Mouse (Mus musculus) central nervous system, embryonic 11.5 days (tissue): ENCODE data around the gene Bbs5. TPM values are rescaled to one million over a fixed set of nuclear protein-coding genes. Genes with fewer than 3 reads are reported as not detected.

Experiments
- polyA plus RNA-seq: library from polyadenylated mRNA; depleted of rRNA; stranded (reverse); fragments of >200 nt; gene quantifications from 2 replicates; pipeline ENCODE4 v1.2.3, GENCODE M21; 2012; rRNA removed

The Bbs5 gene
- polyA plus RNA-seq: 14.1 and 26.3 TPM in 2 replicates

DNA sequence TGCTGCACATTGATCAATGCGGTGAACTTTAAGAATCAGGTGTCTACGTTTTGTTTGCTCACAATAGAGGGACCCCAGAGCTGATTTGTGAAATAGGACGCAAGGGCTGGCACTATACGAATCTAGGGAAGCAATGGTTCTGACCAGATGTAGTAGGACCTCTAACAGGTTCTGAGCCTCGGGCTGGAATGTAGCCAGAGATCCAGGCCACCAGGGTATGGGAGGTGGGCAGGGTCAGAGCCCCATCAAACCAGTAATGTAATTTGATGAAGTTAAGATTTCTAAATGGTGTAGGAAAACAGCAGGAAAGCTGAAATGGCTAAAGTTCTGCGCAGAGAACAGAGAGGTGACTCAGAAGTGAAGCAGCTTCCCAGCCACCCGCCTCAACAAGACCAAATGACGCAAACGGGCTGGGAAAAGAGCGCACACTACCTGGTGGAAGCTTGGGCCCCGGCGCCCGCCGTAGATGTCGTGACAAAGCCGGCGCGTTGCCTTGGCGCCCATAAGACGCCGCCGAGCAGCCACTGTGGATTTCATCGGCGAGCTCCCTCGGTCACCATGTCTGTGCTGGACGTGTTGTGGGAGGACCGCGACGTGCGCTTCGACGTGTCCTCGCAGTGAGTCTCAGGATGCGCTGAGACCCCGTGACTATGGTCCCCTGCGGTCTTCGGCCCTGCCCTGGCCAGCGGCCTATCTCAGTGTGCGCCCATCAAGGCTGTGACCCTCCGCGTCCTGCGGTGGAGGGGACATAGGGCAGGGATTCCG, at the start of gene Bbs5:
Bbs5 (plus strand) TSS at position 446 of the 765 bp plus-strand sequence.

DNA sequence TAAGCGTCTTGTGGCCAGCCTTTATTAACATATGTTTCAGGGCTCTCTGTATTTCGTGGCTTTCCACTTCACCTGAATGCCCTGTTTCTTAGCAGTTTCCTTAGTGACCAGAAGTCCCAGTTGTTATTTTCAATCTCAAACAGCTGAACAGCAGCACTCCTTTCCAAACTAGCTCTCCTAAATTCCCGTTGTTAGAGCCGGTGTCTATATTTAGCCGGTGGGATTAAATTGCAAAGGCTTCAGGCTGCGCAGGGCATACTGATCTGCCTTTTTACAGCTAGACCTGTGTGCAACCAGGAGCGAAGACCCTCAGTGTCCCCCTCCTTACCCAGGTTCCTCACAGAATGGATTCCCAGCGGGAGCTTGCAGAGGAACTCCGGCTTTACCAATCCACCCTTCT, 22.9 kb downstream of the Bbs5 start, which contains the start of gene Klhl41:
Klhl41 (plus strand) TSS at position 268 of the 400 bp plus-strand sequence.

DNA sequence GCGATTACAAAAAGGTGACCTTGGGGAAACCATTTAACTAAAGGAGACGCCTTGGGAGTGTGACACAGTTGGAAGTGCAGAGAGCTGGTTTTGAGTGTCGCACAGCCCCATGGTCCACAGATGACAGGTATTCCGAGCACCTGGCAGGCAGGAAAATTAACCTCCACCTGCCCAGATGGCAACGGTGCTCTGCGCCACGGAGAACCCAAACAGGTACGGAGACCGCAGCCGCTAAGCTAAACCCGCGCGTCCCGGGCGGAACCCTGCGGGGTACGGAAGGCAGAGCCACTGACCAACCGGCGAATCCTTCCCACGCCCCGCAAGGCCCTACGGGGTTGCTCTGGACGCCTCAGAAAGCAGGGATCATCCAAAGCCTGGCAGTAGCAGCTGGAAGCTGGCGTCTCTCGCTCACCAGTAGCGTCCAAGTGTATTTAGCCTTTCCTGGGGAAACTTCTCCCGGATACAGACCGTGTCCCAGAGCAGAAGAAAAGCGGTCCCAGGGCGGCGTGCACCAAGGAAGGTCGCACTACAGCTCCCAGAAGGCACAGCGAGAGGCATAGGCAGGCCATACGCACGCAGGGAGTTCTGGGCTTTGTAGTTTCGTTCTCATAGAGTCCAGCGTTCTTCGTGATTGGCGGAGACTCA, 66.1 kb downstream of the Bbs5 start, which contains the start of gene Fastkd1:
Fastkd1 (minus strand) TSS at position 536 of the 645 bp plus-strand sequence.

Other genes with a start within 250 kb of the Bbs5 start
- gene Lrp2, start 61.1 kb upstream of the Bbs5 start, polyA plus RNA-seq: 2.8 and 5.0 TPM in 2 replicates
- gene Klhl41, start 22.9 kb downstream of the Bbs5 start, polyA plus RNA-seq: 0.56 and 4.9 TPM in 2 replicates
- 12.6 and 14.5 TPM in 2 replicates for gene Fastkd1, start 66.3 kb downstream of the Bbs5 start, polyA plus RNA-seq
- gene Ppig, start 75.4 kb downstream of the Bbs5 start, polyA plus RNA-seq: 35.4 and 43.0 TPM in 2 replicates
- 5.0 and 8.8 TPM in 2 replicates for gene Ccdc173, start 142.4 kb downstream of the Bbs5 start, polyA plus RNA-seq
- gene Phospho2, start 142.5 kb downstream of the Bbs5 start, polyA plus RNA-seq: 27.8 and 55.6 TPM in 2 replicates
- gene Klhl23, start 174.8 kb downstream of the Bbs5 start, polyA plus RNA-seq: 19.9 and 29.1 TPM in 2 replicates
- 273 and 614 TPM in 2 replicates for gene Ssb, start 214.4 kb downstream of the Bbs5 start, polyA plus RNA-seq
- gene Mettl5, start 238.4 kb downstream of the Bbs5 start, polyA plus RNA-seq: 12.6 and 16.6 TPM in 2 replicates